Mouse (Mus musculus) left cerebral cortex, adult 11 months (tissue): ENCODE data around the gene 1600002K03Rik.

Experiments used
- DNase-seq: peaks from one replicate; pipeline ENCODE4 v3.0.0; 2022; ENCODE audit warnings: low spot score

The 1600002K03Rik gene

GRCm38 (mm10) chr10:80141243-80141642, 31.5 kb upstream of the 1600002K03Rik start:
- DNase-seq, result peak; percentile 96

GRCm38 (mm10) chr10:80141786-80142529, 30.8 kb upstream of the 1600002K03Rik start:
- peak; percentile 95 for DNase-seq

GRCm38 (mm10) chr10:80142530-80142925, 30.2 kb upstream of the 1600002K03Rik start:
- DNase-seq, result no peak

- DNase-seq, result no peak
Observed at GRCm38 (mm10) chr10:80143664-80144063, 29.1 kb upstream of the 1600002K03Rik start.

DNA sequence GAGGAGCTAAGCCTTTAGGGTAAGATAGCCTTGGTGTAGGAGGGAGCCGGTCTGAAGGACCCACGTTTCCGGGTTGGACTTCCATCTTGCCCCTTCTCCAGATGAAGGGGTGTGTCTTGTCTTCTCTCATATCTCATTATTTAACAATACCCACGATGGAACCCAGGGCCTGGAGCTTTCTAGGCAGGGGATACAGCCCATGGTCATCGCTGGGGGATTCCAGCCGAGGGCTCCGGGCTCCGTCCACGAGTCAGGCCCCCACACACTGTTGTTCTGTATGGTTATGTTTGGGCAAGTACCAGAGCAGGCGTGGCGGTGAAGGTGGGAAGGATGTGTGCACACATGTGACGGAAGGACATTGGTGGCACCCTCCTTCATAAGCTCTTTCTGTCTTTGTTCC, 28.6 kb upstream of the 1600002K03Rik start:
- DNase-seq, result no peak

GRCm38 (mm10) chr10:80144864-80145838, 27.6 kb upstream of the 1600002K03Rik start:
- DNase-seq, result no peak

DNA sequence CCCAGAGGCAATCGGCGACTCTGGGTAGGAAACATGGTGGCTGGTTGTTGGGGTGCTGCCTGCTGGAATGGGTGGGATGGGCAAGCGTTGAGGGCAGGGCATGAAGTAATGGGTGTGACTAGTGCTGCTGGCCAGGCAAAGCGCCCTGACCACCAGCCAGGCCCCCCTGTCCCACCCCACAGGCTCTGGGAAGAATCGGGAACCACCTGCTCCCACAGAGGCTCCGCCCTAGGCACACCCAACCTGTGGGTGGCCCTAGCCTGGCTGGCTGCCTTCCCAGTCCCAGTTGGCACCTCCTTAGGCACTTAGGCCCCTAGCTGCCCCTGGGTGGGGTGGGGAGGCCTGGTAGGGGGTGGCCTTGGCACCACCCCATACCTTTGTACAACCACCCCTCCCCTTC, 26.8 kb upstream of the 1600002K03Rik start:
- no peak for DNase-seq

DNA sequence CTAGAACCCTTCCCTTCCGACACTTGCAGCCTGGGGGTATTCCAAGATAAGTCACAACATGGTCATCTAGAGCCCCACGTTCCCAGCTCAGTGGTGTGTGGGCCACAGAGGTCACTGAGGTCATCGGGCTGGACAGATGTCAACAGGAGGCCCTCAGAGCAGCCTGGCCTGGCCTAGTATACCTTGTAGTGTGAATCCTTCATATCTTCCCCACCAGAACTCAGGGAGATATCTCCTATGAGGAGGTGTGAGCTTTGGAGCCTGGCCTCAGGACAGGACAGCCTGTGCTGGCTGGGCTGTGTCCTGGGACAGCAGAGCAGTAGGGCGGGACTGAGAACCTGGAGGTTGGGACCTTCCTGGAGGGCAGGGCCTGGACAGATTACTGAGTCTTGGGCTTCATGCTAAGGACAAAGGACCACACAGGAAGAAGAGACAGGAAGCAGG, 26.2 kb upstream of the 1600002K03Rik start:
- DNase-seq, result no peak

DNA sequence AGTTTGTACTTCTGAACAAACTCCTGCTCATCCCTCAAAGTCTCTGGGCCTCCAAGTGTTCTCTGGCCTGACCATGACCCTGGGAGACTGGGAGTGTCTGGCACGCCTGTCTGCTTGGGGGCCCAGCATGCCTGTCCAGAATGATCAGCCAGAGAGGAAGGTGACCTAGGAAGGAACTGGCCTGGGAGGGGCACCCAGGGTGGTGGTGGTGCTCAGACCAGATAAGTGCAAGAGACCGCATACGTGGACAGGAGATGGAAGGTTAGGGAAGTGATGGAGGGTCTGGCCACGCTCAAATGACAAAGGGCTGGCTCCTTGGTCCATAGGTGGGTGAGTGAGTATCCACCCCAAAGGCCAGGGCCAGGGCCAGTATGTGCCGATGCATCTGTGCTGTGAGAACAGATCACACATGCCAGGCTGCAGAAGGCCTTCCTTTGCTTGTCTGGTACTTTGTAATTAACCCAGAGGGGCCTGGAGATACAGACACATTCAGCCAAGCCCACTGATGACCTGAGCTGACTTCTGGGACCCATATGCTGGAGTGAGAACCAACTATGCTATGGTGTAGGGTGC, 25.5 kb upstream of the 1600002K03Rik start:
- no peak for DNase-seq

DNA sequence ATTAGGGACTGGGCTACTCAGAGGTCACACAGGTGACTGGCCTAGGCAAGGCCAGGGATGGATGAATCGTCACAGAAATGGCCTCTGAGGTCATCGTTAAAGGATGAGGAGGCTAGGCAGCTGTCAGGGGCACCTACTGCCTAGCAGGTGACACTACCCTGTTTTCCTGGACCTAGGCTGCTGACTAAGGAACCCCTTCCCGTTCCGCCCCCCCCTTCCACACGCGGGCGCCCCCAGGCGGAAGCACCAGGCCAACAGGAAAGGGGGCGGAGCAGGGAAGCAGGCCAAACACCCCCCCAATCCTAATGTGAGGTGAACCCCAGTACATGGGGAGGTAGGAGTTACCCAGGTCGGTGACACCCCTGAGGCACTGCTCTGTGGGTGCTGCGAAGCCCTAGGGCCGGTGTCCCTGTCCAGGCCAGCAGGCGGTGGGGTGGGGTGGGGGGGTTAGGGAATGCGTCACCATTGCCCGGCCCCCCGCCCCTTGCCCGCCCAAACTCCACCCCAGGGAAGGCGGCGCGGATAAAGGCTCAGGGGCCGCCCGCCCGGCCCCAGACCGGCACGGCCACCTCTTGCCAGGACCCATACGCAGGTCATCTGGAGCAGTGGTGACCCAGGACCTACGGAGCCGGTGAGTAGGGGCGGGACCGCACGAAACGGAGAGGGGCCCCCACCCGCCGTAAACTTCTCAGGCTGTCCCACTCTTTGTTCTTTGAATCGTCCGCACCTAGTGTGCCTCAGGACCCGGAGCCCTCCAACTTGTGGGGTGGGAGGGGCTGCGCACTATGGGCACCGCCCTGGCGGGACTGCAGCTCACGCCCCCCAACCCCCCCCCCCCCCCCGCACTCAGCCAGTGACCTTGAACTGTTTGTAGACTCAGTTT, 24.8 kb upstream of the 1600002K03Rik start, which contains the start of gene Midn:
TSS of gene Midn (plus strand) at position 554 of the 883 bp plus-strand sequence.
- no peak for DNase-seq

GRCm38 (mm10) chr10:80148610-80149290, 24.0 kb upstream of the 1600002K03Rik start:
- DNase-seq, result peak; percentile 86

DNA sequence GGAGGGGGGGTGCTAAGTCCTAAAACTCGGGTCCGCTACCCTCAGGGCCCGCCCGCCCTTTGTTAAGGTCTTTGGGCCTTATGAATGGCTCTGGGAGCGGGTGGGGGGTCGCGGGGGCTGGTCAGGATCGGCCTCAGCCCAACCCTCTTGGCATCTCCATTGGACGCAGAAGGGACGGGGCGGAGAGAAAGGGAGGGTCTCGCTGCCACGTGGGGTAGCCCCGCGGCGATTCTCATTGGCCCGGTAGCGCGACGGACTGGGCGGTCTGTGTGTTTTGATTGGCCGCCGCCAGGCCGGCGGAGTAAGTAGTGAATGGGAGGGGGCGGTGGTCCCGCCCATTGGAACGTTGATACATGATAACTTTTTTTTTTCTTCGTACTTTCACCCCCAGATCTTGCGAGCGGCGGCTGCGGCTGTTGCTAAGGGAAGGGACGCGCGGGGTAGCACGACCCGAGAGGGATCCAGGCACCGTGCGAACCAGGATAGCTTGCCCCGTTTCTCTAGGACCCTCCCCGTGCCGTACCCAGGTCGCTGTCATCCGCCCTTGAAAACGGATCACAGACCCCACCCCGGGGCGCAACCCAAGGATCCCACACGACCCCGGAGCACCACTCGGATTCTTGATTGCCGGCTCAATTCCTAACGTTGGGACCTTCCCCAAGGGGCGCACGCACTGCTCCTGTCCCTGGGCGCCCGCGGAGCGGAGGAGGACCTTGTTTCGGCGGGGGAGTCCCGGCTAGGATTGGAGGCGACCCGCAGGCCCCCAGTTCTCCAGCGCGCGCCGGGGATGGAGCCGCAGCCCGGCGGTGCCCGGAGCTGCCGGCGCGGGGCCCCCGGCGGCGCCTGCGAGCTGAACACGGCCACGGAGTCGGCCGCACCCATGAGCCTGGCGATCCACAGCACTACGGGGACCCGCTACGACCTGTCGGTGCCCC, 23.2 kb upstream of the 1600002K03Rik start:
- peak; percentile 97 for DNase-seq

GRCm38 (mm10) chr10:80150226-80151210, 22.2 kb upstream of the 1600002K03Rik start:
- no peak for DNase-seq

- no peak for DNase-seq
Observed at GRCm38 (mm10) chr10:80151211-80152034, 21.3 kb upstream of the 1600002K03Rik start.

DNA sequence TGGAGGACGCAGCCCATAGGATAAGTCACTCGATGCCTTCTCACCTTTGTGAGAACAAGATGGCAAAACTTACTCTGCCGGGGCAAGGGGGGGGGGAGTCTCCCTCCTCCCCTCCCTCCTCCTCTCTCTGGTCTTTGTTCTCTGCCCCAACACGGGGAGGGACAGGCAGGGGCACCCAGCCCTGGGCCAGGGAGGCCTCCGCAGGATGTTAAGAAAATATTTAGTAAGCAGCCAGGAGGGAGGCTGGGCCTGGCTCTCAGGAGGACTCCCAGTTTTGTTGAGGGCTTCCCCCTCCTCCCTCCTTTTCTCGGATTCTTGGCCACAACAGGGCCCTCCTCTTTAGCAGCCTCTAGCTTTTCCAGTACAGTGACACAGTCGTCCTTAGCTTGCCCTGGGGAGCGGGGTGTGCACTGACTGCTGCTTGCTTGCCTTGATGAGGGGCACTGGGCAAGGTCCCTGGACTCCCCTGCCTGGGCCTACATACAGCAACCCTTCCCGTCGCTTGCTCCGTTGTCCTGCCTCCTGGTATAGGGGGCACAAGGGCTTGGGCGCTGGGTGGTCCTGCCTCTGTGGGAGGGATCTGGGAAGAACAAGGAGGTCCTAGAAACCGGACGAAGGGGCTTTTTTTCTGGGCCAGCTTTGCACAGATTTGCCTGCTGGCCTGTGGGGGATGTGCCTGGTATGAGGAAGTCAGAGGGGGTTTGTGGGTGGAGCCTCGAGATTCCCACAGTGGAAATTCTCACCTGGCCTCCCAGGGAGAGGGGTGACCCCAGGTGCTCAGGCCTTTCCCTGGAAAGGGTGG, 20.5 kb upstream of the 1600002K03Rik start:
- no peak for DNase-seq

- DNase-seq, result no peak
Observed at GRCm38 (mm10) chr10:80152873-80153260, 19.9 kb upstream of the 1600002K03Rik start.

- DNase-seq, result no peak
Observed at GRCm38 (mm10) chr10:80153713-80154112, 19.0 kb upstream of the 1600002K03Rik start.
